Mouse (Mus musculus): Measurements from ENCODE around the gene Lrp10. TPM values are rescaled to one million over a fixed set of nuclear protein-coding genes. Genes with fewer than 3 reads are reported as not detected.

Gene Lrp10
- polyA plus RNA-seq, 1 experiment: 22.9 TPM

- no peaks in the 10 kb centered on the region for H3K4me1 ChIP-seq (ENCODE audit: control insufficient read depth, insufficient read depth, low read length)
- H3K27me3 ChIP-seq (ENCODE audit: control insufficient read depth, insufficient read depth, low read length, poor library complexity, severe bottlenecking): no peaks in the 10 kb centered on the region
- H3K4me3 ChIP-seq (ENCODE audit: low read depth, low read length): no peak overlapping the region
Observed at GRCm38 (mm10) chr14:54428421-54428820, 35.5 kb upstream of the Lrp10 start.

GRCm38 (mm10) chr14:54429332-54430093, 34.4 kb upstream of the Lrp10 start:
- no peak overlapping the region for H3K27ac ChIP-seq (ENCODE audit: insufficient read depth, low read length)
- H3K4me1 ChIP-seq (ENCODE audit: control insufficient read depth, insufficient read depth, low read length): peaks cover 2% of the 10 kb centered on the region
- H3K36me3 ChIP-seq (ENCODE audit: control insufficient read depth, insufficient read depth, low read length, poor library complexity, severe bottlenecking): peaks cover 9% of the 10 kb centered on the region
- no peaks in the 10 kb centered on the region for H3K27me3 ChIP-seq (ENCODE audit: control insufficient read depth, insufficient read depth, low read length, poor library complexity, severe bottlenecking)
- no peaks in the 10 kb centered on the region for H3K9me3 ChIP-seq (replicated peaks; ENCODE audit: control insufficient read depth, insufficient read depth, low read length, poor library complexity, severe bottlenecking)
- TF ChIP-seq EP300 (IDR thresholded peaks at IDR 0.05; ENCODE audit: insufficient read depth, low read depth, low read length) (no peak), CTCF (IDR thresholded peaks at IDR 0.05; ENCODE audit: low read depth, low read length) (no peak), POLR2A (IDR thresholded peaks at IDR 0.05; ENCODE audit: insufficient read depth, low read length) (no peak)
- H3K4me3 ChIP-seq (ENCODE audit: low read depth, low read length): no peak overlapping the region
- no peak overlapping the region for H3K9ac ChIP-seq (ENCODE audit: low read depth, poor library complexity, severe bottlenecking)

More at GRCm38 (mm10) chr14:54428421-54428820, 35.5 kb upstream of the Lrp10 start:
- TF ChIP-seq EP300 (IDR thresholded peaks at IDR 0.05; ENCODE audit: insufficient read depth, low read depth, low read length) (no peak), CTCF (IDR thresholded peaks at IDR 0.05; ENCODE audit: low read depth, low read length) (no peak), POLR2A (IDR thresholded peaks at IDR 0.05; ENCODE audit: insufficient read depth, low read length) (no peak)
- no peak overlapping the region for H3K9ac ChIP-seq (ENCODE audit: low read depth, poor library complexity, severe bottlenecking)
- H3K9me3 ChIP-seq (replicated peaks; ENCODE audit: control insufficient read depth, insufficient read depth, low read length, poor library complexity, severe bottlenecking): no peaks in the 10 kb centered on the region
- H3K27ac ChIP-seq (ENCODE audit: insufficient read depth, low read length): no peak overlapping the region
- peaks cover 9% of the 10 kb centered on the region for H3K36me3 ChIP-seq (ENCODE audit: control insufficient read depth, insufficient read depth, low read length, poor library complexity, severe bottlenecking)

- peaks cover 2% of the 10 kb centered on the region for H3K4me1 ChIP-seq (ENCODE audit: control insufficient read depth, insufficient read depth, low read length)
- H3K36me3 ChIP-seq (ENCODE audit: control insufficient read depth, insufficient read depth, low read length, poor library complexity, severe bottlenecking): peaks cover 9% of the 10 kb centered on the region
- no peak overlapping the region for H3K27ac ChIP-seq (ENCODE audit: insufficient read depth, low read length)
Observed at GRCm38 (mm10) chr14:54430406-54431145, 33.4 kb upstream of the Lrp10 start.

GRCm38 (mm10) chr14:54431334-54432077, 32.4 kb upstream of the Lrp10 start, which contains the start of gene Mmp14:
Gene Mmp14, plus strand, starts transcription at chr14:54431612.
- Histone ChIP-seq H3K27me3 (ENCODE audit: control insufficient read depth, insufficient read depth, low read length, poor library complexity, severe bottlenecking) (no peaks in the 10 kb centered on the region), H3K9me3 (replicated peaks; ENCODE audit: control insufficient read depth, insufficient read depth, low read length, poor library complexity, severe bottlenecking) (no peaks in the 10 kb centered on the region), H3K27ac (ENCODE audit: insufficient read depth, low read length) (0 out of 2 replicates have a peak within 1 kb of the TSS, but pooled peaks have one; percentile 22), H3K4me1 (ENCODE audit: control insufficient read depth, insufficient read depth, low read length) (peaks cover 2% of the 10 kb centered on the region), H3K9ac (ENCODE audit: low read depth, poor library complexity, severe bottlenecking) (peak within 1 kb of the TSS; percentile 94), H3K4me3 (ENCODE audit: low read depth, low read length) (peak within 1 kb of the TSS; percentile 65), H3K36me3 (ENCODE audit: control insufficient read depth, insufficient read depth, low read length, poor library complexity, severe bottlenecking) (peaks cover 9% of the 10 kb centered on the region)
- peak; percentile 10 for TF ChIP-seq CTCF (IDR thresholded peaks at IDR 0.05; ENCODE audit: low read depth, low read length)
- no peak for TF ChIP-seq POLR2A (IDR thresholded peaks at IDR 0.05; ENCODE audit: insufficient read depth, low read length)

More at GRCm38 (mm10) chr14:54430406-54431145, 33.4 kb upstream of the Lrp10 start:
- Histone ChIP-seq H3K4me3 (ENCODE audit: low read depth, low read length) (peak overlapping the region; percentile 65), H3K27me3 (ENCODE audit: control insufficient read depth, insufficient read depth, low read length, poor library complexity, severe bottlenecking) (no peaks in the 10 kb centered on the region), H3K9ac (ENCODE audit: low read depth, poor library complexity, severe bottlenecking) (peak overlapping the region; percentile 94), H3K9me3 (replicated peaks; ENCODE audit: control insufficient read depth, insufficient read depth, low read length, poor library complexity, severe bottlenecking) (no peaks in the 10 kb centered on the region)
- TF ChIP-seq EP300 (IDR thresholded peaks at IDR 0.05; ENCODE audit: insufficient read depth, low read depth, low read length) (no peak), POLR2A (IDR thresholded peaks at IDR 0.05; ENCODE audit: insufficient read depth, low read length) (no peak), CTCF (IDR thresholded peaks at IDR 0.05; ENCODE audit: low read depth, low read length) (no peak)

GRCm38 (mm10) chr14:54432078-54432836, 31.7 kb upstream of the Lrp10 start:
- Histone ChIP-seq H3K27me3 (ENCODE audit: control insufficient read depth, insufficient read depth, low read length, poor library complexity, severe bottlenecking) (no peaks in the 10 kb centered on the region), H3K36me3 (ENCODE audit: control insufficient read depth, insufficient read depth, low read length, poor library complexity, severe bottlenecking) (peaks cover 9% of the 10 kb centered on the region), H3K4me1 (ENCODE audit: control insufficient read depth, insufficient read depth, low read length) (peaks cover 2% of the 10 kb centered on the region), H3K9me3 (replicated peaks; ENCODE audit: control insufficient read depth, insufficient read depth, low read length, poor library complexity, severe bottlenecking) (no peaks in the 10 kb centered on the region), H3K4me3 (ENCODE audit: low read depth, low read length) (peak overlapping the region; percentile 65), H3K9ac (ENCODE audit: low read depth, poor library complexity, severe bottlenecking) (peak overlapping the region; percentile 94), H3K27ac (ENCODE audit: insufficient read depth, low read length) (no peak overlapping the region)
- TF ChIP-seq CTCF (IDR thresholded peaks at IDR 0.05; ENCODE audit: low read depth, low read length) (no peak), POLR2A (IDR thresholded peaks at IDR 0.05; ENCODE audit: insufficient read depth, low read length) (no peak), EP300 (IDR thresholded peaks at IDR 0.05; ENCODE audit: insufficient read depth, low read depth, low read length) (no peak)
